Mouse (Mus musculus) hindbrain, embryonic 12.5 days (tissue): ENCODE results near the gene Hectd4. TPM values are rescaled to one million over a fixed set of nuclear protein-coding genes. Genes with fewer than 3 reads are reported as not detected.
"Not testable (repeated sequence)": the region's sequence is repeated elsewhere in the genome, so short reads cannot be mapped to it uniquely, and the experiment has no call there.

Experiments used
- ATAC-seq: fragments of 200-750 bp; cut with Nextera tagmentation; 2 replicates; pipeline ENCODE4 v1.8.0; 2017; ENCODE audit warnings: moderate TSS enrichment; ENCODE audit not compliant: low FRiP score
- H3K27ac ChIP-seq: fragments of 300-500 bp; sonication (generic); 2 replicates; pipeline ENCODE4 v1.5.1; 2016; ENCODE audit warnings: mild to moderate bottlenecking
- H3K27me3 ChIP-seq: fragments of 300-500 bp; sonication (generic); 2 replicates; pipeline ENCODE4 v1.6.1; 2016; ENCODE audit warnings: mild to moderate bottlenecking
- H3K36me3 ChIP-seq: fragments of 300-500 bp; sonication (generic); 2 replicates; pipeline ENCODE4 v1.6.1; 2016; ENCODE audit warnings: mild to moderate bottlenecking
- H3K4me1 ChIP-seq: fragments of 300-500 bp; sonication (generic); 2 replicates; pipeline ENCODE4 v1.6.1; 2016
- H3K4me2 ChIP-seq: fragments of 300-500 bp; sonication (generic); replicated peaks from 2 replicates; pipeline ENCODE4 v1.6.1; 2016; ENCODE audit warnings: mild to moderate bottlenecking
- H3K4me3 ChIP-seq: fragments of 300-500 bp; sonication (generic); 2 replicates; pipeline ENCODE4 v1.5.1; 2016; ENCODE audit warnings: mild to moderate bottlenecking
- H3K9ac ChIP-seq: fragments of 300-500 bp; sonication (generic); 2 replicates; pipeline ENCODE4 v1.6.1; 2016; ENCODE audit warnings: mild to moderate bottlenecking, moderate library complexity
- H3K9me3 ChIP-seq: fragments of 300-500 bp; sonication (generic); replicated peaks from 2 replicates; pipeline ENCODE4 v1.6.1; 2016; ENCODE audit warnings: mild to moderate bottlenecking
- WGBS: fragments of 180-500 bp; shearing (Covaris S2); methylation state at CpG from one replicate; pipeline ENCODE4 v1.1.7; 2016; 5-methylcytosine and 5-hydroxymethylcytosine counted together
- polyA plus RNA-seq: library from polyadenylated mRNA; unstranded; fragments of >200 nt; fragmentation: Nextera tagmentation; extraction: Ambion mirVana; gene quantifications from 2 replicates; pipeline ENCODE4 v1.2.1, GENCODE M21; 2016

Hectd4 gene
- polyA plus RNA-seq, 1 experiment from 2014 or later = 16.4 TPM

GRCm38 (mm10) chr5:121191584-121191906 lies 28.5 kb upstream of the Hectd4 start:
- Histone ChIP-seq H3K9ac (peak overlapping the region; percentile 95), H3K9me3 (no peaks in the 10 kb centered on the region)

DNA sequence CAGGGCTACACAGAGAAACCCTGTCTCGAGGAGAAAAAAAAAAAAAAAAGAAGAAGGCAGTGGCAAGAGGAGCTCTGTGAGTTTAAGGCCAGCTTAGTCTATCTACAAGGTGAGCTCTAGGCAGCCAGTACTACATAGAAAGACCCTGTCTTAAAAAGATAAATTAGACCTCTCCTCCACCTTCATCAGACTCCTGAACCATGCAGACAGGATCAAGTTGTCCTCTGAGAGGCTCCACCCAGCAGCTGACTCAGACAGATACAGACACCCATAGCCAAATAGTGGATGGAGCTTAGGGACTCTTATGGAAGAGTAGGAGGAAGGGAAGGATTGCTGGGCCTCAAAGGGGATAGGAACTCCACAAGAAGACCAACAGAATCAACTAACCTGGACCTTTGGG lies 25.8 kb upstream of the Hectd4 start:
- no peak for ATAC-seq
- 19% methylated on average over 1 of the region's 1 CpGs for WGBS

More at GRCm38 (mm10) chr5:121191584-121191906, 28.5 kb upstream of the Hectd4 start:
- peak; percentile 66 for ATAC-seq
- Histone ChIP-seq H3K4me1 (peaks cover 34% of the 10 kb centered on the region), H3K4me3 (peak overlapping the region; percentile 92), H3K27me3 (no peaks in the 10 kb centered on the region), H3K4me2 (peak overlapping the region; percentile 85), H3K36me3 (no peaks in the 10 kb centered on the region), H3K27ac (peak overlapping the region; percentile 80)
- 10% methylated on average over 17 of the region's 17 CpGs for WGBS

GRCm38 (mm10) chr5:121196764-121197163 lies 23.3 kb upstream of the Hectd4 start:
- H3K9ac ChIP-seq = no peak overlapping the region
- no peak overlapping the region for H3K4me3 ChIP-seq
- H3K27ac ChIP-seq = no peak overlapping the region
- no peaks in the 10 kb centered on the region for H3K4me1 ChIP-seq
- ATAC-seq = no peak
- H3K4me2 ChIP-seq = no peak overlapping the region
- H3K9me3 ChIP-seq = no peaks in the 10 kb centered on the region
- no peaks in the 10 kb centered on the region for H3K36me3 ChIP-seq
- WGBS = 53% methylated on average over 5 of the region's 5 CpGs
- H3K27me3 ChIP-seq = peaks cover 3% of the 10 kb centered on the region; the same call in 1 of the 2 replicates

More for the DNA sequence above, 25.8 kb upstream of the Hectd4 start:
- Histone ChIP-seq H3K27ac (no peak overlapping the region), H3K9ac (no peak overlapping the region), H3K27me3 (peaks cover 3% of the 10 kb centered on the region; the same call in 1 of the 2 replicates), H3K9me3 (no peaks in the 10 kb centered on the region), H3K4me3 (no peak overlapping the region), H3K4me2 (no peak overlapping the region), H3K36me3 (no peaks in the 10 kb centered on the region), H3K4me1 (peaks cover 14% of the 10 kb centered on the region)

DNA sequence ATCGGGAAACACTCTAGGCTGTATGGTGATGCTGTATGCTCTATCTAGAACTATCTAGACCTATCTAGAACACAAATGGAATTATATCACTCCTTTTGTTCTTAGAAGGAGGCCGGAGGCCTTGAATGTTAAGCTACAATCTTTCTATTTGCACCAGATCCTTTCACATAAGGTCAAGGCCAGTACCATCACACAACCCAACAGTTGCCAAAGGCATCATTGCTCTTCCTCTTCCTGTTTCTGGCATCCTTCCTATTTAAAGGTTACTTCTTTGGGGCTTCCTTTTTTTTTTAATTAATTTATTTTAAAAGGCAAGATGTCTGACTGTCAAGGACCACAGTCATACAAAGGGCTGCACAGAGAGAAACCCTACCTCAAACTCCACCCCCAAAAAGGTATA lies 22.7 kb upstream of the Hectd4 start:
- no peak overlapping the region for H3K27ac ChIP-seq
- no peak overlapping the region for H3K4me3 ChIP-seq

GRCm38 (mm10) chr5:121198376-121198775 lies 21.6 kb upstream of the Hectd4 start:
- no peaks in the 10 kb centered on the region for H3K4me1 ChIP-seq
- no peaks in the 10 kb centered on the region for H3K36me3 ChIP-seq
- no peak for ATAC-seq
- no peak overlapping the region for H3K9ac ChIP-seq
- no peak overlapping the region for H3K27ac ChIP-seq
- H3K4me2 ChIP-seq = no peak overlapping the region
- no peak overlapping the region for H3K4me3 ChIP-seq
- H3K27me3 ChIP-seq = peaks cover 3% of the 10 kb centered on the region; the same call in 1 of the 2 replicates
- H3K9me3 ChIP-seq = no peaks in the 10 kb centered on the region
- WGBS = 89% methylated on average over 5 of the region's 5 CpGs

More for the DNA sequence above, 22.7 kb upstream of the Hectd4 start:
- H3K4me1 ChIP-seq = no peaks in the 10 kb centered on the region
- no peak overlapping the region for H3K9ac ChIP-seq
- no peak for ATAC-seq
- H3K4me2 ChIP-seq = no peak overlapping the region
- H3K36me3 ChIP-seq = no peaks in the 10 kb centered on the region
- WGBS = 84% methylated on average over 2 of the region's 2 CpGs
- H3K27me3 ChIP-seq = peaks cover 3% of the 10 kb centered on the region; the same call in 1 of the 2 replicates
- H3K9me3 ChIP-seq = no peaks in the 10 kb centered on the region

DNA sequence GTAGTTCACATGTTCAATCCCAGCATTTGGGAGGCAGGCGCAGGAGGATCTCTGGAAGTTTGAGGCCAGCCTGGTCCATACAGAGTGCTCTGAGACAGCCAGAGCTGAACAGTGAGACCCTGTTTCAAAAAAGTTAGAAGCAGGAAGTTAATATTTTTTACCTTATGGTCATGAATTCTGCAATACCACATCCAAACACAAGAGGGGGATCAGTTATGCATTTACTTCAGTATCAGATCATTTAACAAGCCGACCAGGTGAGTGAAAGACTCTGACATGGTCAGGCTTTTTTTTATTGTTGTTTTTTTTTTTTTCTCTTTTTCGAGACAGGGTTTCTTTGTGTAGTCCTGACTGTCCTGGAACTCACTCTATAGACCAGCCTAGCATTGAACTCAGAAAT lies 18.3 kb upstream of the Hectd4 start:
- WGBS = 60% methylated on average over 3 of the region's 3 CpGs

GRCm38 (mm10) chr5:121202467-121202866 lies 17.6 kb upstream of the Hectd4 start:
- no peak for ATAC-seq
- Histone ChIP-seq H3K9ac (no peak overlapping the region), H3K36me3 (peaks cover 20% of the 10 kb centered on the region), H3K9me3 (no peaks in the 10 kb centered on the region), H3K27ac (no peak overlapping the region), H3K27me3 (no peaks in the 10 kb centered on the region), H3K4me2 (no peak overlapping the region), H3K4me3 (no peak overlapping the region), H3K4me1 (peaks cover 19% of the 10 kb centered on the region)
- WGBS = 91% methylated on average over 1 of the region's 1 CpGs

More for the DNA sequence above, 18.3 kb upstream of the Hectd4 start:
- H3K4me1 ChIP-seq = peaks cover 15% of the 10 kb centered on the region
- peaks cover 3% of the 10 kb centered on the region; the same call in 1 of the 2 replicates for H3K27me3 ChIP-seq
- H3K9ac ChIP-seq = no peak overlapping the region
- H3K36me3 ChIP-seq = peaks cover 13% of the 10 kb centered on the region
- H3K4me2 ChIP-seq = no peak overlapping the region
- H3K4me3 ChIP-seq = no peak overlapping the region
- H3K9me3 ChIP-seq = no peaks in the 10 kb centered on the region
- no peak for ATAC-seq
- no peak overlapping the region for H3K27ac ChIP-seq

DNA sequence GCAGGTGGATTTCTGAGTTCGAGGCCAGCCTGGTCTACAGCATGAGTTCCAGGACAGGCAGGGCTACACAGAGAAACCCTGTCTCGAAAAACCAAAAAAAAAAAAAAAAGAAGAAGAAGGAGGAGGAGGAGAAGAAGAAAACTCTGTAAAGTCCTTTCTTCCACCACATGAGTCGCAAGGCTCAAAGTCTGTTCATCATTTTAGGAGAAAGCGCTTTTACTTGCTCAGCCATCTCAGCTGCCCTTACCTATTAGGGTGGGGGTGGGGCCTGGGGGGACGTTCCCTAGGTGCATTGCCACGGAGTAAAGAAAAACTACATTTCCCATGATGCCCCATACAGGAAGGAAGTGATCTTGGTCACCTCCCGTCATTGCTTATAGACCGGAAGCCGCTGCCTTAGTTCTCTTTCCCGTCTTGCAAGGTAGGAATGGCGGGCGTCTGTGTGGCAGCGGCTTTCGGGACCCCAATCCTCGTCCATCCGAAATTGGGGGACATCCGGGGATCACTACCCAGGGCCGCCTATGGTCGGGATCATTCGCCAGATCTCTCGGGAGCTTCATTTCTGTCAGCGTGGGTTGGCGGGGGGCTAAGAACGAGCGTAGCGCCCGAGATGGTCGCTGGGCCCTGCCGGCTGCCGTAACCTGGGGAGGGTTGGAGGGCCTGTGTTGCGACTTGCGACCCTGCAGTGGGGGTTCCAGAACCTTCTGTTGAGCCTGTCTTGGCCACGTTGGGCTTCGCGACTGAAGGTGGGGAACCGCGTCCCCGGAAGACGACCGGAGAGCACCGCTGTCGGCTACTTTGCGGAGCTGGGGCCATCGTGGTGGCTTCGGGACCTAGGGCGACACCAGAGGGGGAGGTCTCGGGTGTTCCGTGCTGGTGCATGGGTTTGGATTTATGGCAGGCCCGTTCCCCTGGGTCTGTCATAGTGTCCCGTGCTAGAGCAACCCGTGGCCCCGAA lies 15.6 kb upstream of the Hectd4 start, which contains the start of gene Rpl6:
Gene Rpl6 (plus strand): TSS at position 350 of the 958 bp plus-strand sequence.
- WGBS = 2% methylated on average over 52 of the region's 52 CpGs
- Histone ChIP-seq H3K27ac (peak within 1 kb of the TSS; percentile 84), H3K27me3 (no peaks in the 10 kb centered on the region), H3K4me2 (peak within 1 kb of the TSS; percentile 77), H3K36me3 (peaks cover 40% of the 10 kb centered on the region), H3K9ac (peak within 1 kb of the TSS; percentile 99), H3K4me1 (peaks cover 28% of the 10 kb centered on the region), H3K4me3 (peak within 1 kb of the TSS; percentile 95), H3K9me3 (no peaks in the 10 kb centered on the region)
- ATAC-seq = peak; percentile 93

GRCm38 (mm10) chr5:121205537-121206130 lies 14.4 kb upstream of the Hectd4 start:
- peak overlapping the region; percentile 95 for H3K4me3 ChIP-seq
- H3K27ac ChIP-seq, ATAC-seq, H3K27me3 ChIP-seq, H3K9me3 ChIP-seq: not testable (repeated sequence)
- peak overlapping the region; percentile 54 for H3K9ac ChIP-seq
- H3K4me1 ChIP-seq = peaks cover 28% of the 10 kb centered on the region
- WGBS = 75% methylated on average over 9 of the region's 10 CpGs
- H3K36me3 ChIP-seq = peaks cover 52% of the 10 kb centered on the region
- peak overlapping the region; percentile 77 for H3K4me2 ChIP-seq

- Histone ChIP-seq H3K4me2 (peak overlapping the region; percentile 77; the same call in 1 of the 2 replicates), H3K4me3 (0 out of 2 replicates have a peak overlapping the region, but pooled peaks have one; percentile 95), H3K27ac (no peak overlapping the region), H3K36me3 (peaks cover 61% of the 10 kb centered on the region), H3K9me3 (no peaks in the 10 kb centered on the region), H3K4me1 (peaks cover 28% of the 10 kb centered on the region), H3K27me3 (no peaks in the 10 kb centered on the region), H3K9ac (peak overlapping the region; percentile 54)
- no peak for ATAC-seq
- 81% methylated on average over 9 of the region's 9 CpGs for WGBS
Measured at GRCm38 (mm10) chr5:121206540-121206939, 13.5 kb upstream of the Hectd4 start.

DNA sequence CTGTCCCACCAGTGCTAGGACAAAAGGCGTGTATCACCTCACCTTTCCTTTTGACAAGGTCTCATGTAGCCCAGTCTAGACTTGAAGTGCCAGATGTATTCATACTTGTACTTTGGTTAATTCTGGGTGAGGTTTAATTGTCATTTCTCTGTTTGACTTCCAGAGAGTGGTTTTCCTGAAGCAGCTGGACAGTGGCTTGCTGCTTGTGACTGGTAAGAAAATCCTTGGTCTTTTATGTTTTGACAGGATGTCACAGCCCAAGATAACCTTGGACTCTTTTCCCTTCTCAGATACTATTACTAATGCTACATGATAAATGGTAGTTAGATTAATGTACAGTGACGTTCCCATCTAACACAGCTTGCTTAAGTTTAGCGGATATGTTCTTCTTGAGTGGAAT lies 13.0 kb upstream of the Hectd4 start:
- peaks cover 28% of the 10 kb centered on the region for H3K4me1 ChIP-seq
- peaks cover 65% of the 10 kb centered on the region for H3K36me3 ChIP-seq
- no peaks in the 10 kb centered on the region for H3K27me3 ChIP-seq
- peak overlapping the region; percentile 54 for H3K9ac ChIP-seq
- no peak overlapping the region for H3K4me3 ChIP-seq
- H3K9me3 ChIP-seq = no peaks in the 10 kb centered on the region
- 88% methylated on average over 3 of the region's 3 CpGs for WGBS
- no peak for ATAC-seq
- H3K4me2 ChIP-seq = no peak overlapping the region
- H3K27ac ChIP-seq = no peak overlapping the region
